22 mouse cellular contexts compared by ENCODE assay signal in the genomic region with DNA sequence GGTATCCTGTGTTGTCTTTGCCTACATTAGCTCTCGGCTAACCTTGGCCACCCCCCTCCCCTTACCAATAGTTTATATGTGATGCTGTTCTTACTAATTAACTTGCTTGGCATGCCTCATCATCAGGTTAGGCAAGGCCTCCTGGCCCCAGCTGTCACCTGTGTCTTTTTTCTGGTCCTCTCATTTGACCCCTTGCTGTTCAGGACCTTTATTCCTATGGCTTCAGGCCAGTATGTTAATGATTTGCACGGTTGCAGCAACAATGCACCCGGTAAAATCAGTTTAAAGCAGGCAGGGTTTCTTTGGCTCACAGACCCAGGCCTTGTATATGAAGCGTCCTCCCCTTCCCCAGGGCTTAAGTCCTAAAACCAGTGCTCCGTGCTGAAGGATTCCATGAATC. TPM values are rescaled to one million over a fixed set of nuclear protein-coding genes. Genes with fewer than 3 reads are reported as not detected.
A peak's percentile ranks its signal among the peaks of the same experiment; 100 is the strongest.
DNase-seq lines count a peak whose midpoint lies in the region; ATAC-seq and TF ChIP-seq lines count a peak whose summit lies in the region.
"Had no signal": no experiment of that assay in that cellular context is flagged by ENCODE, and none has a peak within 500 bp of the region (broad histone marks: within the 10 kb centered on the region; RNA-seq: fewer than 3 reads in every experiment).

No protein-coding gene starts in this region.

- 54% methylated on average over 5 of the region's 5 CpGs for WGBS in intestine, embryonic 16.5 days
- WGBS in kidney, adult 2 months, result 34% methylated on average over 5 of the region's 5 CpGs
- WGBS in liver, embryonic 16.5 days (ENCODE audit: insufficient replicate concordance), result 48% methylated on average over 5 of the region's 5 CpGs
- WGBS in thymus, adult 2 months, result 83% methylated on average over 5 of the region's 5 CpGs

- no peak for TF ChIP-seq CTCF in kidney, adult 2 months (conservative IDR thresholded peaks at IDR 0.05; ENCODE audit: insufficient read depth, insufficient read length, low read depth, low read length)
- no peak for TF ChIP-seq CTCF in thymus, adult 2 months (IDR thresholded peaks at IDR 0.05; ENCODE audit: borderline replicate concordance, control insufficient read depth, extremely low read depth, insufficient read depth, low read length, poor library complexity)

- no peak overlapping the region for H3K4me3 ChIP-seq in intestine, embryonic 16.5 days (ENCODE audit: low read length)
- H3K4me3 ChIP-seq in kidney, adult 2 months (ENCODE audit: insufficient read depth, low read depth, low read length), result peak overlapping the region; percentile 72
- H3K4me3 ChIP-seq in liver, embryonic 16.5 days (ENCODE audit: low read depth, low read length), result no peak overlapping the region
- no peak overlapping the region for H3K4me3 ChIP-seq in thymus, adult 2 months (ENCODE audit: control insufficient read depth, insufficient read depth, low read length)
- H3K4me3 ChIP-seq: embryonic facial prominence, embryonic 13.5 days; heart, embryonic 12.5 days; hindbrain, embryonic 12.5 days had no signal

- H3K9me3 ChIP-seq in intestine, embryonic 16.5 days (ENCODE audit: control insufficient read depth, low read length), result no peaks in the 10 kb centered on the region
- H3K9me3 ChIP-seq in liver, embryonic 16.5 days (replicated peaks; ENCODE audit: control insufficient read depth, low read length), result no peaks in the 10 kb centered on the region
- H3K9me3 ChIP-seq: embryonic facial prominence, embryonic 13.5 days; hindbrain, embryonic 12.5 days had no signal

- no peak overlapping the region for H3K9ac ChIP-seq in intestine, embryonic 16.5 days (ENCODE audit: low read depth, low read length)
- H3K9ac ChIP-seq in liver, embryonic 16.5 days (ENCODE audit: low read depth, low read length), result no peak overlapping the region
- H3K9ac ChIP-seq: embryonic facial prominence, embryonic 13.5 days; heart, embryonic 12.5 days; hindbrain, embryonic 12.5 days had no signal

- no peaks in the 10 kb centered on the region for H3K27me3 ChIP-seq in intestine, embryonic 16.5 days (replicated peaks; ENCODE audit: control insufficient read depth, insufficient read depth, low read length)
- H3K27me3 ChIP-seq in kidney, adult 2 months (replicated peaks; ENCODE audit: control insufficient read depth, insufficient read depth, low read length), result no peaks in the 10 kb centered on the region
- H3K27me3 ChIP-seq in liver, embryonic 16.5 days (ENCODE audit: control insufficient read depth, insufficient read depth, low read depth, low read length), result no peaks in the 10 kb centered on the region
- no peaks in the 10 kb centered on the region for H3K27me3 ChIP-seq in thymus, adult 2 months (ENCODE audit: control insufficient read depth, insufficient read depth, low read length)
- H3K27me3 ChIP-seq: embryonic facial prominence, embryonic 13.5 days; hindbrain, embryonic 12.5 days had no signal

- no peak for TF ChIP-seq POLR2A in kidney, adult 2 months (IDR thresholded peaks at IDR 0.05; ENCODE audit: low read depth, low read length)
- no peak for TF ChIP-seq POLR2A in thymus, adult 2 months (IDR thresholded peaks at IDR 0.05; ENCODE audit: control insufficient read depth, extremely low read depth, insufficient read depth, low read length, poor library complexity)

- DNase-seq in kidney, adult 2 months, result peak; percentile 93
- peak; percentile 84 for DNase-seq in kidney, postnatal 14 days
- DNase-seq in MN1 (ENCODE audit: low spot score), result no peak
- DNase-seq in left cerebral cortex, adult 11 months (ENCODE audit: low spot score), result no peak
- no peak for DNase-seq in urinary bladder, postnatal 36 days (ENCODE audit: low spot score in 2 of 2)
- DNase-seq in thymus, adult 2 months, result no peak
- DNase-seq: adrenal gland, postnatal 25 days; cerebellum, adult 11 months; cerebellum, postnatal 10 days; heart, postnatal 14 days; right cerebral cortex, postnatal 4 days; thymus, postnatal 36 days had no signal

- no peak overlapping the region for H3K4me2 ChIP-seq in intestine, embryonic 16.5 days (ENCODE audit: low read depth, low read length)
- peak overlapping the region; percentile 26 for H3K4me2 ChIP-seq in liver, embryonic 16.5 days (ENCODE audit: low read depth, low read length)
- H3K4me2 ChIP-seq: embryonic facial prominence, embryonic 13.5 days; heart, embryonic 12.5 days; hindbrain, embryonic 12.5 days; midbrain, embryonic 11.5 days had no signal

- H3K4me1 ChIP-seq in intestine, embryonic 16.5 days (ENCODE audit: control insufficient read depth, insufficient read depth, low read length), result 0 out of 2 replicates have a peak, but pooled peaks cover 3% of the 10 kb centered on the region
- H3K4me1 ChIP-seq in kidney, adult 2 months (ENCODE audit: control insufficient read depth, insufficient read depth, low read length), result peaks cover 10% of the 10 kb centered on the region
- no peaks in the 10 kb centered on the region; the same call in 1 of the 2 replicates for H3K4me1 ChIP-seq in liver, embryonic 16.5 days (ENCODE audit: control insufficient read depth, low read depth, low read length)
- H3K4me1 ChIP-seq in thymus, adult 2 months (replicated peaks; ENCODE audit: control insufficient read depth, insufficient read depth, low read length), result peaks cover 11% of the 10 kb centered on the region
- H3K4me1 ChIP-seq: embryonic facial prominence, embryonic 13.5 days had no signal

- H3K36me3 ChIP-seq in intestine, embryonic 16.5 days (ENCODE audit: control insufficient read depth, insufficient read depth, low read length), result no peaks in the 10 kb centered on the region
- no peaks in the 10 kb centered on the region; the same call in 1 of the 2 replicates for H3K36me3 ChIP-seq in kidney, adult 2 months (ENCODE audit: control insufficient read depth, insufficient read depth, low read length)
- H3K36me3 ChIP-seq in liver, embryonic 16.5 days (ENCODE audit: control insufficient read depth, insufficient read depth), result no peaks in the 10 kb centered on the region
- no peaks in the 10 kb centered on the region for H3K36me3 ChIP-seq in thymus, adult 2 months (ENCODE audit: control insufficient read depth, insufficient read depth, low read length)
- H3K36me3 ChIP-seq: embryonic facial prominence, embryonic 13.5 days; heart, embryonic 12.5 days; hindbrain, embryonic 12.5 days had no signal

- peak; percentile 46 for ATAC-seq in intestine, embryonic 16.5 days
- peak; percentile 91 for ATAC-seq in liver, embryonic 16.5 days (ENCODE audit: low read depth)
- ATAC-seq: activated CD4-positive, CD25-positive, alpha-beta regulatory T cell, adult 4 months; inflammation-experienced regulatory T-cells, adult 6 months; lung, postnatal 0 days had no signal

- no peak overlapping the region for H3K27ac ChIP-seq in intestine, embryonic 16.5 days (ENCODE audit: low read length)
- peak overlapping the region; percentile 92 for H3K27ac ChIP-seq in kidney, adult 2 months (ENCODE audit: insufficient read depth, low read depth, low read length)
- peak overlapping the region; percentile 47; the same call in 1 of the 2 replicates for H3K27ac ChIP-seq in liver, embryonic 16.5 days (ENCODE audit: low read length)
- no peak overlapping the region for H3K27ac ChIP-seq in thymus, adult 2 months (ENCODE audit: control insufficient read depth, insufficient read depth, low read length)
- H3K27ac ChIP-seq: embryonic facial prominence, embryonic 13.5 days; hindbrain, embryonic 12.5 days had no signal

RNA-seq across cellular contexts. Expression of a gene that starts 8.4 kb away (rescaled TPM):
- 5.2 and 7.2 TPM in 2 replicates for polyA plus RNA-seq in intestine, embryonic 16.5 days (2015; fragmentation: Nextera tagmentation; extraction: Ambion mirVana)
- 0.20 TPM in 1 of 2 replicates, not detected in the other for polyA plus RNA-seq in kidney, adult 2 months (2012; rRNA removed)
- 0.37 TPM in 1 of 2 replicates, not detected in the other for polyA plus RNA-seq in liver, embryonic 16.5 days (2015; fragmentation: Nextera tagmentation; extraction: Ambion mirVana)
- 1.4 and 2.8 TPM in 2 replicates for polyA plus RNA-seq in thymus, adult 2 months (2012; rRNA removed)
- polyA plus RNA-seq: activated CD4-positive, CD25-positive, alpha-beta regulatory T cell, adult 4 months; embryonic facial prominence, embryonic 13.5 days; heart, embryonic 12.5 days; hindbrain, embryonic 12.5 days; inflammation-experienced regulatory T-cells, adult 6 months; limb, embryonic 14.5 days; midbrain, embryonic 11.5 days had no signal

RNA-seq across cellular contexts. Expression of a gene that starts 12.6 kb away (rescaled TPM):
- polyA plus RNA-seq in intestine, embryonic 16.5 days (2015; fragmentation: Nextera tagmentation; extraction: Ambion mirVana), result 1.5 and 2.7 TPM in 2 replicates
- 0.31 TPM in 1 of 2 replicates, not detected in the other for polyA plus RNA-seq in kidney, adult 2 months (2012; rRNA removed)
- 0.50 TPM in 1 of 2 replicates, not detected in the other for polyA plus RNA-seq in liver, embryonic 16.5 days (2015; fragmentation: Nextera tagmentation; extraction: Ambion mirVana)
- 2.1 and 2.7 TPM in 2 replicates for polyA plus RNA-seq in thymus, adult 2 months (2012; rRNA removed)
- polyA plus RNA-seq: embryonic facial prominence, embryonic 13.5 days; heart, embryonic 12.5 days; hindbrain, embryonic 12.5 days; limb, embryonic 14.5 days; lung, postnatal 0 days; midbrain, embryonic 11.5 days had no signal

RNA-seq across cellular contexts. Expression of a gene that starts 23.1 kb away (rescaled TPM):
- 1,304 and 1,371 TPM in 2 replicates for polyA plus RNA-seq in intestine, embryonic 16.5 days (2015; fragmentation: Nextera tagmentation; extraction: Ambion mirVana)
- not detected in 2 replicates for polyA plus RNA-seq in kidney, adult 2 months (2012; rRNA removed)
- 144 and 179 TPM in 2 replicates for polyA plus RNA-seq in liver, embryonic 16.5 days (2015; fragmentation: Nextera tagmentation; extraction: Ambion mirVana)
- polyA plus RNA-seq in thymus, adult 2 months (2012; rRNA removed), result 10.1 and 10.4 TPM in 2 replicates
- polyA plus RNA-seq: activated CD4-positive, CD25-positive, alpha-beta regulatory T cell, adult 4 months; embryonic facial prominence, embryonic 13.5 days; heart, embryonic 12.5 days; hindbrain, embryonic 12.5 days; inflammation-experienced regulatory T-cells, adult 6 months; lung, postnatal 0 days had no signal

RNA-seq across cellular contexts. Expression of a gene that starts 46.3 kb away (rescaled TPM):
- polyA plus RNA-seq in intestine, embryonic 16.5 days (2015; fragmentation: Nextera tagmentation; extraction: Ambion mirVana), result 0.05 and 0.06 TPM in 2 replicates
- polyA plus RNA-seq in kidney, adult 2 months (2012; rRNA removed), result 0.03 TPM in 1 of 2 replicates, not detected in the other
- 0.47 and 0.51 TPM in 2 replicates for polyA plus RNA-seq in liver, embryonic 16.5 days (2015; fragmentation: Nextera tagmentation; extraction: Ambion mirVana)
- polyA plus RNA-seq in thymus, adult 2 months (2012; rRNA removed), result 0.61 and 0.92 TPM in 2 replicates
- polyA plus RNA-seq: embryonic facial prominence, embryonic 13.5 days; heart, embryonic 12.5 days; lung, postnatal 0 days had no signal

RNA-seq across cellular contexts. Expression of a gene that starts 55.2 kb away (rescaled TPM):
- polyA plus RNA-seq in intestine, embryonic 16.5 days (2015; fragmentation: Nextera tagmentation; extraction: Ambion mirVana), result 0.38 and 0.45 TPM in 2 replicates
- polyA plus RNA-seq in kidney, adult 2 months (2012; rRNA removed), result 0.15 and 1.6 TPM in 2 replicates
- polyA plus RNA-seq in liver, embryonic 16.5 days (2015; fragmentation: Nextera tagmentation; extraction: Ambion mirVana), result 6.3 and 8.2 TPM in 2 replicates
- polyA plus RNA-seq in thymus, adult 2 months (2012; rRNA removed), result 95.5 and 126 TPM in 2 replicates
- polyA plus RNA-seq: hindbrain, embryonic 12.5 days; midbrain, embryonic 11.5 days had no signal

Comparison
In these comparisons a context has a peak if more than half of its experiments do, and no peak if none do; other contexts are left out.
1. H3K27ac ChIP-seq: peak in kidney, adult 2 months (single experiment) and liver, embryonic 16.5 days (single experiment); none in intestine, embryonic 16.5 days (single experiment) and thymus, adult 2 months (single experiment).
2. DNase-seq: peak in kidney, adult 2 months (single experiment) and kidney, postnatal 14 days (single experiment); none in MN1 (single experiment), left cerebral cortex, adult 11 months (single experiment), urinary bladder, postnatal 36 days (0 of 2) and thymus, adult 2 months (single experiment).
3. RNA of a gene that starts 23.1 kb away (polyA plus RNA-seq): 1,304 to 1,371 TPM in intestine, embryonic 16.5 days and 144 to 179 TPM in liver, embryonic 16.5 days; 10.1 to 10.4 TPM in thymus, adult 2 months and not detected in kidney, adult 2 months; every median in the first group is over 10 times any median in the second.